Mouse (Mus musculus): Measurements from ENCODE around the gene C330007P06Rik. TPM values are rescaled to one million over a fixed set of nuclear protein-coding genes. Genes with fewer than 3 reads are reported as not detected.

C330007P06Rik gene
- total and polyA plus RNA-seq, 2 experiments from 2014 or later, result 16.9 to 22.0 TPM

- WGBS, result 74% methylated on average over 4 of the region's 4 CpGs
- H3K9me3 ChIP-seq (ENCODE audit: low read length), result no peaks in the 10 kb centered on the region
- no peak overlapping the region for H3K4me3 ChIP-seq (ENCODE audit: low read depth, low read length)
- ATAC-seq (ENCODE audit: low FRiP score) (no peak), DNase-seq (ENCODE audit: low spot score) (no peak)
- H3K4me1 ChIP-seq (ENCODE audit: insufficient read depth, low read length), result no peaks in the 10 kb centered on the region
- no peak overlapping the region for H3K27ac ChIP-seq (ENCODE audit: low read depth, low read length)
- H3K4me2 ChIP-seq (ENCODE audit: low read depth, low read length, poor library complexity, severe bottlenecking), result no peak overlapping the region
- H3K27me3 ChIP-seq (ENCODE audit: insufficient read depth, low read length), result no peaks in the 10 kb centered on the region
- no peak overlapping the region for H3K9ac ChIP-seq (replicated peaks; ENCODE audit: low read length, poor library complexity, severe bottlenecking)
- H3K36me3 ChIP-seq (ENCODE audit: insufficient read depth, low read length), result no peaks in the 10 kb centered on the region
- TF ChIP-seq CTCF (IDR thresholded peaks at IDR 0.05), result no peak
Observed at GRCm38 (mm10) chrX:36777694-36778093, 96.2 kb downstream of the C330007P06Rik start.

GRCm38 (mm10) chrX:36775520-36775919 is 98.4 kb downstream of the C330007P06Rik start:
- DNase-seq (ENCODE audit: low spot score) (no peak), ATAC-seq (ENCODE audit: low FRiP score) (no peak)
- TF ChIP-seq CTCF (IDR thresholded peaks at IDR 0.05), result no peak
- H3K4me1 ChIP-seq (ENCODE audit: insufficient read depth, low read length), result no peaks in the 10 kb centered on the region
- no peak overlapping the region for H3K4me3 ChIP-seq (ENCODE audit: low read depth, low read length)
- no peak overlapping the region for H3K9ac ChIP-seq (replicated peaks; ENCODE audit: low read length, poor library complexity, severe bottlenecking)
- H3K36me3 ChIP-seq (ENCODE audit: insufficient read depth, low read length), result no peaks in the 10 kb centered on the region
- no peak overlapping the region for H3K27ac ChIP-seq (ENCODE audit: low read depth, low read length)
- no peak overlapping the region for H3K4me2 ChIP-seq (ENCODE audit: low read depth, low read length, poor library complexity, severe bottlenecking)
- no peaks in the 10 kb centered on the region for H3K27me3 ChIP-seq (ENCODE audit: insufficient read depth, low read length)
- H3K9me3 ChIP-seq (ENCODE audit: low read length), result no peaks in the 10 kb centered on the region
- 95% methylated on average over 5 of the region's 5 CpGs for WGBS

Other genes with a start within 250 kb of the C330007P06Rik start
- 9.8 TPM in 2 replicates for gene Akap17b, start 228.7 kb downstream of the C330007P06Rik start, total RNA-seq (2014; rRNA removed)
- gene Akap17b, start 228.7 kb downstream of the C330007P06Rik start, polyA plus RNA-seq (2015; fragmentation: Nextera tagmentation; extraction: Ambion mirVana), result 4.9 and 5.3 TPM in 2 replicates
- 0.42 and 0.44 TPM in 2 replicates for gene Slc25a43, start 130.5 kb downstream of the C330007P06Rik start, total RNA-seq (2014; rRNA removed)
- gene Slc25a43, start 130.5 kb downstream of the C330007P06Rik start, polyA plus RNA-seq (2015; fragmentation: Nextera tagmentation; extraction: Ambion mirVana), result 0.25 and 0.73 TPM in 2 replicates
- 346 and 392 TPM in 2 replicates for gene Slc25a5, start 78.5 kb downstream of the C330007P06Rik start, total RNA-seq (2014; rRNA removed)
- 483 and 520 TPM in 2 replicates for gene Slc25a5, start 78.5 kb downstream of the C330007P06Rik start, polyA plus RNA-seq (2015; fragmentation: Nextera tagmentation; extraction: Ambion mirVana)
- gene Ube2a, start 211 bp downstream of the C330007P06Rik start, total RNA-seq (2014; rRNA removed), result 39.4 and 40.4 TPM in 2 replicates
- gene Ube2a, start 211 bp downstream of the C330007P06Rik start, polyA plus RNA-seq (2015; fragmentation: Nextera tagmentation; extraction: Ambion mirVana), result 110 and 123 TPM in 2 replicates
- 23.7 and 24.0 TPM in 2 replicates for gene Nkrf, start 28.8 kb upstream of the C330007P06Rik start, total RNA-seq (2014; rRNA removed)
- 15.4 and 15.5 TPM in 2 replicates for gene Nkrf, start 28.8 kb upstream of the C330007P06Rik start, polyA plus RNA-seq (2015; fragmentation: Nextera tagmentation; extraction: Ambion mirVana)
- gene Sept6, start 117.7 kb upstream of the C330007P06Rik start, total RNA-seq (2014; rRNA removed), result 81.4 and 137 TPM in 2 replicates
- gene Sept6, start 117.7 kb upstream of the C330007P06Rik start, polyA plus RNA-seq (2015; fragmentation: Nextera tagmentation; extraction: Ambion mirVana), result 65.1 and 66.2 TPM in 2 replicates
- not detected in 2 replicates for gene Sowahd, start 174.7 kb upstream of the C330007P06Rik start, total RNA-seq (2014; rRNA removed)
- gene Sowahd, start 174.7 kb upstream of the C330007P06Rik start, polyA plus RNA-seq (2015; fragmentation: Nextera tagmentation; extraction: Ambion mirVana), result 0.16 TPM in 1 of 2 replicates, not detected in the other
- gene Rpl39, start 211.3 kb upstream of the C330007P06Rik start, total RNA-seq (2014; rRNA removed), result 128 TPM in 2 replicates
- gene Rpl39, start 211.3 kb upstream of the C330007P06Rik start, polyA plus RNA-seq (2015; fragmentation: Nextera tagmentation; extraction: Ambion mirVana), result 305 and 335 TPM in 2 replicates
- gene Upf3b, start 236.2 kb upstream of the C330007P06Rik start, total RNA-seq (2014; rRNA removed), result 11.0 and 15.1 TPM in 2 replicates
- gene Upf3b, start 236.2 kb upstream of the C330007P06Rik start, polyA plus RNA-seq (2015; fragmentation: Nextera tagmentation; extraction: Ambion mirVana), result 21.6 and 27.2 TPM in 2 replicates

Data from midbrain, postnatal 0 days (tissue).